Mouse (Mus musculus) spleen, adult 12 weeks (tissue): Measurements from ENCODE around the gene Lamtor2.

ENCODE experiments used
- DNase-seq: peaks from one replicate; pipeline ENCODE4 v3.0.0; 2022; ENCODE audit warnings: low spot score

Gene Lamtor2

GRCm38 (mm10) chr3:88568615-88569014, 15.7 kb upstream of the Lamtor2 start:
- no peak for DNase-seq

GRCm38 (mm10) chr3:88567892-88568291, 15.0 kb upstream of the Lamtor2 start:
- no peak for DNase-seq

GRCm38 (mm10) chr3:88566536-88567061, 13.7 kb upstream of the Lamtor2 start:
- no peak for DNase-seq

- no peak for DNase-seq
Measured at GRCm38 (mm10) chr3:88566116-88566515, 13.2 kb upstream of the Lamtor2 start.

GRCm38 (mm10) chr3:88563966-88564365, 11.1 kb upstream of the Lamtor2 start:
- DNase-seq = no peak

GRCm38 (mm10) chr3:88563442-88563841, 10.6 kb upstream of the Lamtor2 start:
- no peak for DNase-seq

GRCm38 (mm10) chr3:88561989-88562388, 9.1 kb upstream of the Lamtor2 start:
- DNase-seq = no peak

- no peak for DNase-seq
Measured at GRCm38 (mm10) chr3:88559596-88559995, 6.7 kb upstream of the Lamtor2 start.

- no peak for DNase-seq
Measured at GRCm38 (mm10) chr3:88556616-88557015, 3.7 kb upstream of the Lamtor2 start.

GRCm38 (mm10) chr3:88555731-88556130, 2.9 kb upstream of the Lamtor2 start:
- DNase-seq = no peak

GRCm38 (mm10) chr3:88555069-88555605, 2.3 kb upstream of the Lamtor2 start:
- no peak for DNase-seq

GRCm38 (mm10) chr3:88553880-88554586, 1.2 kb upstream of the Lamtor2 start:
- DNase-seq = peak; percentile 36

GRCm38 (mm10) chr3:88553525-88553879, 628 bp upstream of the Lamtor2 start, which contains the start of gene Ubqln4:
Ubqln4 (plus strand) TSS chr3:88553758.
- DNase-seq = peak; percentile 87

- no peak for DNase-seq
Measured at GRCm38 (mm10) chr3:88552082-88552645, 710 bp downstream of the Lamtor2 start.

GRCm38 (mm10) chr3:88551586-88551985, 1.3 kb downstream of the Lamtor2 start:
- no peak for DNase-seq

GRCm38 (mm10) chr3:88548180-88548917, 4.5 kb downstream of the Lamtor2 start, which contains the start of gene Rab25:
Rab25 (minus strand) TSS chr3:88548300.
- no peak for DNase-seq

GRCm38 (mm10) chr3:88546674-88547418, 6.0 kb downstream of the Lamtor2 start:
- DNase-seq = no peak

- DNase-seq = no peak
Measured at GRCm38 (mm10) chr3:88544955-88545591, 7.8 kb downstream of the Lamtor2 start.

GRCm38 (mm10) chr3:88544514-88544913, 8.4 kb downstream of the Lamtor2 start:
- no peak for DNase-seq

- DNase-seq = no peak
Measured at GRCm38 (mm10) chr3:88543651-88544410, 9.0 kb downstream of the Lamtor2 start.

GRCm38 (mm10) chr3:88543174-88543573, 9.7 kb downstream of the Lamtor2 start:
- no peak for DNase-seq
